Mouse (Mus musculus) 416B (cell line): ENCODE measurements at regions not wholly inside any gene's neighbourhood (a gene's known extent, or its start where the extent isn't known, plus 50 kb on each side); places are given as distances from the start of the nearest gene placed in this dataset.
"Not testable (repeated sequence)": the region's sequence is repeated elsewhere in the genome, so short reads cannot be mapped to it uniquely, and the experiment has no call there.

Experiments used
- DNase-seq: peaks from one replicate; pipeline ENCODE4 v3.0.0; 2011; ENCODE audit warnings: low read depth

GRCm38 (mm10) chr7:63995255-63995980, 56.7 kb upstream of the Klf13 start:
- no peak for DNase-seq

GRCm38 (mm10) chr7:63994769-63995168, 56.1 kb upstream of the Klf13 start:
- DNase-seq, result not testable (repeated sequence)

GRCm38 (mm10) chr7:63992155-63992554, 53.4 kb upstream of the Klf13 start:
- DNase-seq, result no peak

- no peak for DNase-seq
Observed at GRCm38 (mm10) chr7:63991085-63992010, 52.6 kb upstream of the Klf13 start.

- DNase-seq, result no peak
Observed at GRCm38 (mm10) chr7:63990312-63991028, 51.8 kb upstream of the Klf13 start.

- DNase-seq, result peak; percentile 56
Observed at GRCm38 (mm10) chr7:63989736-63990135, 51.0 kb upstream of the Klf13 start.
